Mouse (Mus musculus): ENCODE results near the gene Tnfaip6. TPM values are rescaled to one million over a fixed set of nuclear protein-coding genes. Genes with fewer than 3 reads are reported as not detected.

Tnfaip6 gene
- polyA plus RNA-seq, 1 experiment from 2014 or later = 3.8 TPM

GRCm38 (mm10) chr2:52084571-52084970 lies 46.8 kb downstream of the Tnfaip6 start:
- Histone ChIP-seq H3K27ac (replicated peaks) (no peak overlapping the region), H3K36me3 (peaks cover 51% of the 10 kb centered on the region), H3K4me1 (replicated peaks) (no peaks in the 10 kb centered on the region), H3K9ac (no peak overlapping the region), H3K4me3 (no peak overlapping the region), H3K9me3 (no peaks in the 10 kb centered on the region), H3K27me3 (no peaks in the 10 kb centered on the region), H3K4me2 (no peak overlapping the region)
- WGBS = 89% methylated on average over 2 of the region's 2 CpGs
- no peak for ATAC-seq (ENCODE audit: low FRiP score, low read depth)

Other genes starting within 250 kb of the Tnfaip6 start
- 7.1 and 7.8 TPM in 2 replicates for gene Rbm43, start 102.8 kb upstream of the Tnfaip6 start, polyA plus RNA-seq (2015; fragmentation: Nextera tagmentation; extraction: Ambion mirVana)
- 4.4 and 5.0 TPM in 2 replicates for gene Nmi, start 64.5 kb upstream of the Tnfaip6 start, polyA plus RNA-seq (2015; fragmentation: Nextera tagmentation; extraction: Ambion mirVana)
- gene Rif1, start 34.8 kb downstream of the Tnfaip6 start, polyA plus RNA-seq (2015; fragmentation: Nextera tagmentation; extraction: Ambion mirVana) = 18.7 and 22.5 TPM in 2 replicates